Mouse (Mus musculus): ENCODE results near the gene Prss44.

The Prss44 gene

GRCm38 (mm10) chr9:110813789-110814188, at the start of gene Prss44:
TSS of gene Prss44 (plus strand) at chr9:110813994.
- no peak for DNase-seq (ENCODE audit: low spot score in 2 of 2)

GRCm38 (mm10) chr9:110772336-110772735, 41.5 kb upstream of the Prss44 start:
- DNase-seq (ENCODE audit: low spot score in 2 of 2) = no peak

GRCm38 (mm10) chr9:110774403-110775268, 39.2 kb upstream of the Prss44 start:
- DNase-seq (ENCODE audit: low spot score in 2 of 2) = no peak

- DNase-seq (ENCODE audit: low spot score in 2 of 2) = no peak
Observed at GRCm38 (mm10) chr9:110775269-110776022, 38.3 kb upstream of the Prss44 start.

- DNase-seq (ENCODE audit: low spot score in 2 of 2) = no peak
Observed at GRCm38 (mm10) chr9:110778100-110778499, 35.7 kb upstream of the Prss44 start.

- DNase-seq (ENCODE audit: low spot score in 2 of 2) = no peak
Observed at GRCm38 (mm10) chr9:110778559-110778958, 35.2 kb upstream of the Prss44 start.

- DNase-seq (ENCODE audit: low spot score in 2 of 2) = no peak
Observed at GRCm38 (mm10) chr9:110779242-110779913, 34.4 kb upstream of the Prss44 start.

- peak; percentile 87 to 97 for DNase-seq (ENCODE audit: low spot score in 2 of 2)
Observed at GRCm38 (mm10) chr9:110781256-110781721, 32.5 kb upstream of the Prss44 start.

GRCm38 (mm10) chr9:110781731-110782130, 32.1 kb upstream of the Prss44 start:
- peak; percentile 43 to 74 for DNase-seq (ENCODE audit: low spot score in 2 of 2)

- no peak for DNase-seq (ENCODE audit: low spot score in 2 of 2)
Observed at GRCm38 (mm10) chr9:110783611-110784010, 30.2 kb upstream of the Prss44 start.

- peak in 1 of 2 experiments; percentile 43 for DNase-seq (ENCODE audit: low spot score in 2 of 2)
Observed at GRCm38 (mm10) chr9:110788169-110788568, 25.6 kb upstream of the Prss44 start.

- peak in 1 of 2 experiments; percentile 34 for DNase-seq (ENCODE audit: low spot score in 2 of 2)
Observed at GRCm38 (mm10) chr9:110790462-110790861, 23.3 kb upstream of the Prss44 start.

- no peak for DNase-seq (ENCODE audit: low spot score in 2 of 2)
Observed at GRCm38 (mm10) chr9:110797013-110797412, 16.8 kb upstream of the Prss44 start.

GRCm38 (mm10) chr9:110797866-110798265, 15.9 kb upstream of the Prss44 start, which contains the start of gene Prss42:
TSS of gene Prss42 (plus strand) at chr9:110798166.
- DNase-seq (ENCODE audit: low spot score in 2 of 2) = no peak

- no peak for DNase-seq (ENCODE audit: low spot score in 2 of 2)
Observed at GRCm38 (mm10) chr9:110800834-110801479, 12.8 kb upstream of the Prss44 start.

GRCm38 (mm10) chr9:110803294-110803693, 10.5 kb upstream of the Prss44 start:
- DNase-seq (ENCODE audit: low spot score in 2 of 2) = peak in 1 of 2 experiments; percentile 50

- no peak for DNase-seq (ENCODE audit: low spot score in 2 of 2)
Observed at GRCm38 (mm10) chr9:110810051-110810450, 3.7 kb upstream of the Prss44 start.

GRCm38 (mm10) chr9:110820546-110820945, 6.8 kb downstream of the Prss44 start:
- peak in 1 of 2 experiments; percentile 63 for DNase-seq (ENCODE audit: low spot score in 2 of 2)

GRCm38 (mm10) chr9:110821436-110821835, 7.6 kb downstream of the Prss44 start:
- no peak for DNase-seq (ENCODE audit: low spot score in 2 of 2)

- DNase-seq (ENCODE audit: low spot score in 2 of 2) = no peak
Observed at GRCm38 (mm10) chr9:110825426-110825825, 11.6 kb downstream of the Prss44 start.

- no peak for DNase-seq (ENCODE audit: low spot score in 2 of 2)
Observed at GRCm38 (mm10) chr9:110825832-110826231, 12.0 kb downstream of the Prss44 start.
